Mouse (Mus musculus) liver, adult 2 months (tissue): Measurements from ENCODE around the gene Cnot3. TPM values are rescaled to one million over a fixed set of nuclear protein-coding genes. Genes with fewer than 3 reads are reported as not detected.
A peak's percentile ranks its signal among the peaks of the same experiment; 100 is the strongest.

ENCODE experiments used
- DNase-seq: peaks from one replicate; pipeline ENCODE4 v3.0.0-alpha.2; 2011; ENCODE audit warnings: low read depth, low spot score; ENCODE audit errors: extremely low read depth
- H3K27ac ChIP-seq: fragments of 200-500 bp; replicated peaks from 2 replicates; pipeline ENCODE4 v1.5.1; 2012; ENCODE audit warnings: low read depth, mild to moderate bottlenecking, control low read depth, inconsistent platforms, low read length; ENCODE audit not compliant: insufficient read depth
- H3K27me3 ChIP-seq: fragments of 200-500 bp; 2 replicates; pipeline ENCODE4 v1.6.1; 2012; ENCODE audit warnings: mild to moderate bottlenecking, moderate library complexity, low read length, inconsistent platforms; ENCODE audit not compliant: control insufficient read depth, insufficient read depth
- H3K36me3 ChIP-seq: fragments of 200-500 bp; 2 replicates; pipeline ENCODE4 v1.6.1; 2012; ENCODE audit warnings: low read length, inconsistent platforms; ENCODE audit not compliant: control insufficient read depth, insufficient read depth
- H3K4me1 ChIP-seq: fragments of 200-500 bp; 2 replicates; pipeline ENCODE4 v1.6.1; 2011; ENCODE audit warnings: low read length; ENCODE audit not compliant: control insufficient read depth, insufficient read depth
- H3K4me3 ChIP-seq: fragments of 200-500 bp; 2 replicates; pipeline ENCODE4 v1.5.1; 2011; ENCODE audit warnings: low read depth, mild to moderate bottlenecking, control low read depth, low read length, moderate library complexity; ENCODE audit not compliant: insufficient read depth
- H3K79me2 ChIP-seq: fragments of 200-500 bp; 2 replicates; pipeline ENCODE4 v1.6.1; 2012; ENCODE audit warnings: inconsistent platforms, mild to moderate bottlenecking, low read length, moderate library complexity; ENCODE audit not compliant: control insufficient read depth, insufficient read depth
- H3K9ac ChIP-seq: fragments of 200-500 bp; 2 replicates; pipeline ENCODE4 v1.6.1; 2012; ENCODE audit warnings: low read depth, mild to moderate bottlenecking, control low read depth, inconsistent platforms, low read length
- CTCF ChIP-seq: fragments of 200-500 bp; IDR thresholded peaks from 2 replicates; pipeline ENCODE4 v1.5.1; 2011; ENCODE audit warnings: low read depth, low read length, control low read depth
- POLR2A ChIP-seq: fragments of 200-500 bp; IDR thresholded peaks from 2 replicates; pipeline ENCODE4 v1.6.1; 2011; ENCODE audit warnings: low read length, control low read depth; ENCODE audit not compliant: insufficient read depth; ENCODE audit errors: extremely low read depth
- WGBS: fragments of 180-500 bp; shearing (Covaris S2); methylation state at CpG from one replicate; pipeline ENCODE4 v1.1.7; 2018; 5-methylcytosine and 5-hydroxymethylcytosine counted together
- polyA plus RNA-seq: library from polyadenylated mRNA; depleted of rRNA; stranded (reverse); fragments of >200 nt; gene quantifications from 2 replicates; pipeline ENCODE4 v1.2.3, GENCODE M21; 2012
- total RNA-seq: library from RNA; depleted of rRNA; stranded (reverse); fragments of >200 nt; gene quantifications from 2 replicates; pipeline ENCODE4 v1.2.3, GENCODE M21; 2014

Cnot3 gene
- total and polyA plus RNA-seq, 2 experiments, result 4.2 to 29.3 TPM

DNA sequence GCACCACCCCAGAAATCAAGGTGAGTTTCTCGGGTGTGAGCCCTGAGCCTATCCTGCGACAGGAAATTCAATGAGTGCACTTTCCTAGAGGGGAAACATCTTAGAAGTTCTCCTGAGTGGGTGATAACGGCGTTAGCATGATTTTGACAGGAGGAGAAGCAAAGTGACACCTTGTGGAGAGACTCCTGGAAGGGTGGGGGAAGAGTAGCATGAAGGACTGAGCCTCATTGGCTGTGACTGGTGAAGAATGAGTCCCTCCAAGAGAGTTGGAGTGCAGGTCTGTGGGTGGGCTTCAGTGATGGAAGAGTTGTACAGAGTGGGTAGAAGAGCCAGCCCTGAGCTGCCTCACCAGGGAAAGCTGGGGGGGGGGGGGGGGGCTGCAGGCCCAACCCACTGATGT is 11.9 kb downstream of the Cnot3 start:
- 91% methylated on average over 4 of the region's 4 CpGs for WGBS
- Histone ChIP-seq H3K27me3 (no peaks in the 10 kb centered on the region), H3K4me3 (no peak overlapping the region), H3K4me1 (no peaks in the 10 kb centered on the region), H3K79me2 (peaks cover 3% of the 10 kb centered on the region; the same call in 1 of the 2 replicates), H3K36me3 (peaks cover 75% of the 10 kb centered on the region), H3K9ac (no peak overlapping the region), H3K27ac (no peak overlapping the region)
- TF ChIP-seq CTCF, result no peak
- no peak for TF ChIP-seq POLR2A
- no peak for DNase-seq

GRCm38 (mm10) chr7:3658578-3658977 is 13.5 kb downstream of the Cnot3 start:
- H3K4me3 ChIP-seq, result no peak overlapping the region
- TF ChIP-seq POLR2A, result no peak
- no peak for TF ChIP-seq CTCF
- 95% methylated on average over 14 of the region's 14 CpGs for WGBS
- DNase-seq, result no peak
- no peaks in the 10 kb centered on the region for H3K27me3 ChIP-seq
- no peak overlapping the region for H3K27ac ChIP-seq
- H3K4me1 ChIP-seq, result peaks cover 3% of the 10 kb centered on the region
- peaks cover 75% of the 10 kb centered on the region for H3K36me3 ChIP-seq
- H3K79me2 ChIP-seq, result peaks cover 3% of the 10 kb centered on the region; the same call in 1 of the 2 replicates
- H3K9ac ChIP-seq, result no peak overlapping the region

- WGBS, result 14% methylated on average over 15 of the region's 15 CpGs
- H3K79me2 ChIP-seq, result peaks cover 3% of the 10 kb centered on the region; the same call in 1 of the 2 replicates
- peaks cover 29% of the 10 kb centered on the region for H3K36me3 ChIP-seq
- peaks cover 9% of the 10 kb centered on the region for H3K4me1 ChIP-seq
- peak; percentile 53 for DNase-seq
- H3K27ac ChIP-seq, result peak overlapping the region; percentile 81
- H3K4me3 ChIP-seq, result peak overlapping the region; percentile 77
- TF ChIP-seq CTCF (no peak), POLR2A (no peak)
- H3K9ac ChIP-seq, result peak overlapping the region; percentile 83
- no peaks in the 10 kb centered on the region for H3K27me3 ChIP-seq
Observed at GRCm38 (mm10) chr7:3664524-3665214, 19.6 kb downstream of the Cnot3 start.

GRCm38 (mm10) chr7:3665215-3666114 is 20.4 kb downstream of the Cnot3 start, which contains the start of gene Leng1:
Gene Leng1 (minus strand): TSS chr7:3665840.
- peak within 1 kb of the TSS; percentile 83 for H3K9ac ChIP-seq
- TF ChIP-seq POLR2A (peak; percentile 97), CTCF (no peak)
- no peaks in the 10 kb centered on the region for H3K27me3 ChIP-seq
- peak within 1 kb of the TSS; percentile 77 for H3K4me3 ChIP-seq
- peak within 1 kb of the TSS; percentile 81 for H3K27ac ChIP-seq
- peaks cover 22% of the 10 kb centered on the region for H3K36me3 ChIP-seq
- peaks cover 3% of the 10 kb centered on the region; the same call in 1 of the 2 replicates for H3K79me2 ChIP-seq
- H3K4me1 ChIP-seq, result peaks cover 9% of the 10 kb centered on the region
- 4% methylated on average over 45 of the region's 45 CpGs for WGBS
- peak; percentile 98 for DNase-seq

- no peaks in the 10 kb centered on the region for H3K27me3 ChIP-seq
- peaks cover 3% of the 10 kb centered on the region; the same call in 1 of the 2 replicates for H3K79me2 ChIP-seq
- H3K9ac ChIP-seq, result no peak overlapping the region
- 70% methylated on average over 14 of the region's 14 CpGs for WGBS
- H3K36me3 ChIP-seq, result peaks cover 15% of the 10 kb centered on the region
- no peak for DNase-seq
- TF ChIP-seq POLR2A (no peak), CTCF (no peak)
- no peak overlapping the region for H3K27ac ChIP-seq
- H3K4me3 ChIP-seq, result no peak overlapping the region
- peaks cover 9% of the 10 kb centered on the region for H3K4me1 ChIP-seq
Observed at GRCm38 (mm10) chr7:3666921-3667391, 21.9 kb downstream of the Cnot3 start.
